Mouse (Mus musculus): ENCODE results near the gene Gm11111. TPM values are rescaled to one million over a fixed set of nuclear protein-coding genes. Genes with fewer than 3 reads are reported as not detected.
"Not testable (repeated sequence)": the region's sequence is repeated elsewhere in the genome, so short reads cannot be mapped to it uniquely, and the experiment has no call there.

Gm11111 gene
- polyA plus RNA-seq, 1 experiment from 2014 or later: not detected

- no peak overlapping the region for H3K4me2 ChIP-seq
- 41% methylated on average over 9 of the region's 9 CpGs for WGBS
- no peaks in the 10 kb centered on the region for H3K9me3 ChIP-seq
- no peaks in the 10 kb centered on the region for H3K4me1 ChIP-seq (replicated peaks)
- ATAC-seq (ENCODE audit: low read depth): no peak
- H3K4me3 ChIP-seq: no peak overlapping the region
- no peak overlapping the region for H3K9ac ChIP-seq
- H3K27ac ChIP-seq (replicated peaks): no peak overlapping the region
- no peaks in the 10 kb centered on the region for H3K27me3 ChIP-seq
- no peaks in the 10 kb centered on the region for H3K36me3 ChIP-seq
Observed at GRCm38 (mm10) chr5:98563801-98564200, 11.3 kb downstream of the Gm11111 start.

GRCm38 (mm10) chr5:98566461-98567193 is 14.1 kb downstream of the Gm11111 start:
- Histone ChIP-seq H3K27ac (replicated peaks) (no peak overlapping the region), H3K36me3 (no peaks in the 10 kb centered on the region), H3K27me3 (no peaks in the 10 kb centered on the region), H3K4me3 (no peak overlapping the region), H3K9me3 (no peaks in the 10 kb centered on the region), H3K9ac (no peak overlapping the region), H3K4me1 (replicated peaks) (no peaks in the 10 kb centered on the region), H3K4me2 (no peak overlapping the region)
- WGBS: 32% methylated on average over 6 of the region's 6 CpGs
- ATAC-seq (ENCODE audit: low read depth): 0 out of 2 replicates have a peak, but pooled peaks have one; percentile 40

GRCm38 (mm10) chr5:98568481-98568880 is 16.0 kb downstream of the Gm11111 start:
- 96% methylated on average over 4 of the region's 4 CpGs for WGBS
- H3K9me3 ChIP-seq: no peaks in the 10 kb centered on the region
- no peak for ATAC-seq (ENCODE audit: low read depth)
- H3K9ac ChIP-seq: no peak overlapping the region
- no peaks in the 10 kb centered on the region for H3K36me3 ChIP-seq
- no peak overlapping the region for H3K4me2 ChIP-seq
- H3K27me3 ChIP-seq: no peaks in the 10 kb centered on the region
- no peaks in the 10 kb centered on the region for H3K4me1 ChIP-seq (replicated peaks)
- no peak overlapping the region for H3K4me3 ChIP-seq
- no peak overlapping the region for H3K27ac ChIP-seq (replicated peaks)

- 71% methylated on average over 3 of the region's 3 CpGs for WGBS
- H3K4me1 ChIP-seq (replicated peaks): no peaks in the 10 kb centered on the region
Observed at GRCm38 (mm10) chr5:98569029-98569513, 16.6 kb downstream of the Gm11111 start.

GRCm38 (mm10) chr5:98572392-98572791 is 19.9 kb downstream of the Gm11111 start:
- Histone ChIP-seq H3K27me3 (no peaks in the 10 kb centered on the region), H3K27ac (replicated peaks) (no peak overlapping the region), H3K4me1 (replicated peaks) (peaks cover 9% of the 10 kb centered on the region; the same call in 1 of the 2 replicates), H3K9me3 (no peaks in the 10 kb centered on the region), H3K36me3 (no peaks in the 10 kb centered on the region), H3K4me2 (no peak overlapping the region), H3K4me3 (no peak overlapping the region), H3K9ac (no peak overlapping the region)
- no peak for ATAC-seq (ENCODE audit: low read depth)
- 57% methylated on average over 4 of the region's 4 CpGs for WGBS

More at GRCm38 (mm10) chr5:98569029-98569513, 16.6 kb downstream of the Gm11111 start:
- no peak for ATAC-seq (ENCODE audit: low read depth)
- Histone ChIP-seq H3K27ac (replicated peaks) (no peak overlapping the region), H3K36me3 (no peaks in the 10 kb centered on the region), H3K9me3 (no peaks in the 10 kb centered on the region), H3K4me2 (no peak overlapping the region), H3K4me3 (no peak overlapping the region), H3K9ac (no peak overlapping the region), H3K27me3 (no peaks in the 10 kb centered on the region)

GRCm38 (mm10) chr5:98574711-98575470 is 22.4 kb downstream of the Gm11111 start:
- ATAC-seq (ENCODE audit: low read depth): no peak
- H3K27me3 ChIP-seq: no peaks in the 10 kb centered on the region
- 57% methylated on average over 12 of the region's 12 CpGs for WGBS
- peaks cover 9% of the 10 kb centered on the region; the same call in 1 of the 2 replicates for H3K4me1 ChIP-seq (replicated peaks)
- H3K4me2 ChIP-seq: no peak overlapping the region
- no peak overlapping the region for H3K27ac ChIP-seq (replicated peaks)
- no peak overlapping the region for H3K4me3 ChIP-seq
- no peaks in the 10 kb centered on the region for H3K36me3 ChIP-seq
- no peak overlapping the region for H3K9ac ChIP-seq
- H3K9me3 ChIP-seq: no peaks in the 10 kb centered on the region

GRCm38 (mm10) chr5:98575471-98575834 is 23.0 kb downstream of the Gm11111 start:
- no peak overlapping the region for H3K27ac ChIP-seq (replicated peaks)
- no peaks in the 10 kb centered on the region for H3K36me3 ChIP-seq
- no peaks in the 10 kb centered on the region for H3K9me3 ChIP-seq
- H3K27me3 ChIP-seq: no peaks in the 10 kb centered on the region
- no peak overlapping the region for H3K4me3 ChIP-seq
- no peak for ATAC-seq (ENCODE audit: low read depth)
- 69% methylated on average over 4 of the region's 4 CpGs for whole genome bisulfite sequencing
- no peak overlapping the region for H3K9ac ChIP-seq
- H3K4me1 ChIP-seq (replicated peaks): peaks cover 9% of the 10 kb centered on the region; the same call in 1 of the 2 replicates
- no peak overlapping the region for H3K4me2 ChIP-seq

- H3K4me3 ChIP-seq; H3K9ac ChIP-seq; H3K9me3 ChIP-seq; ATAC-seq (ENCODE audit: low read depth); H3K27ac ChIP-seq (replicated peaks); H3K4me1 ChIP-seq (replicated peaks); H3K36me3 ChIP-seq; H3K27me3 ChIP-seq; H3K4me2 ChIP-seq: not testable (repeated sequence)
- 94% methylated on average over 6 of the region's 6 CpGs for WGBS
Observed at GRCm38 (mm10) chr5:98576538-98576937, 24.0 kb downstream of the Gm11111 start.

GRCm38 (mm10) chr5:98578398-98578797 is 25.9 kb downstream of the Gm11111 start:
- no peak overlapping the region for H3K4me2 ChIP-seq
- ATAC-seq (ENCODE audit: low read depth): no peak
- no peak overlapping the region for H3K4me3 ChIP-seq
- no peaks in the 10 kb centered on the region for H3K9me3 ChIP-seq
- H3K36me3 ChIP-seq: no peaks in the 10 kb centered on the region
- no peak overlapping the region for H3K9ac ChIP-seq
- 82% methylated on average over 2 of the region's 2 CpGs for WGBS
- peaks cover 9% of the 10 kb centered on the region; the same call in 1 of the 2 replicates for H3K4me1 ChIP-seq (replicated peaks)
- no peak overlapping the region for H3K27ac ChIP-seq (replicated peaks)
- H3K27me3 ChIP-seq: no peaks in the 10 kb centered on the region

- 80% methylated on average over 5 of the region's 5 CpGs for WGBS
- H3K4me2 ChIP-seq: no peak overlapping the region
- no peak overlapping the region for H3K4me3 ChIP-seq
- no peaks in the 10 kb centered on the region for H3K36me3 ChIP-seq
- no peak overlapping the region for H3K9ac ChIP-seq
- H3K27ac ChIP-seq (replicated peaks): no peak overlapping the region
- H3K27me3 ChIP-seq: no peaks in the 10 kb centered on the region
- H3K9me3 ChIP-seq: no peaks in the 10 kb centered on the region
- ATAC-seq (ENCODE audit: low read depth): no peak
- H3K4me1 ChIP-seq (replicated peaks): no peaks in the 10 kb centered on the region
Observed at GRCm38 (mm10) chr5:98580811-98581210, 28.3 kb downstream of the Gm11111 start.

GRCm38 (mm10) chr5:98582051-98582450 is 29.6 kb downstream of the Gm11111 start:
- H3K27me3 ChIP-seq: no peaks in the 10 kb centered on the region
- no peaks in the 10 kb centered on the region for H3K4me1 ChIP-seq (replicated peaks)
- H3K27ac ChIP-seq (replicated peaks): no peak overlapping the region
- no peaks in the 10 kb centered on the region for H3K36me3 ChIP-seq
- H3K9ac ChIP-seq: no peak overlapping the region
- no peak for ATAC-seq (ENCODE audit: low read depth)
- no peaks in the 10 kb centered on the region for H3K9me3 ChIP-seq
- no peak overlapping the region for H3K4me2 ChIP-seq
- 91% methylated on average over 3 of the region's 3 CpGs for WGBS
- H3K4me3 ChIP-seq: no peak overlapping the region

GRCm38 (mm10) chr5:98585915-98586314 is 33.4 kb downstream of the Gm11111 start:
- Histone ChIP-seq H3K36me3 (no peaks in the 10 kb centered on the region), H3K4me3 (no peak overlapping the region), H3K9ac (no peak overlapping the region), H3K4me1 (replicated peaks) (no peaks in the 10 kb centered on the region), H3K27me3 (no peaks in the 10 kb centered on the region), H3K9me3 (no peaks in the 10 kb centered on the region), H3K4me2 (no peak overlapping the region), H3K27ac (replicated peaks) (no peak overlapping the region)
- ATAC-seq (ENCODE audit: low read depth): no peak
